9 mouse cellular contexts compared by ENCODE assay signal in genomic region chr7:100886535-100886934, GRCm38 (mm10). TPM values are rescaled to one million over a fixed set of nuclear protein-coding genes. Genes with fewer than 3 reads are reported as not detected.
DNase-seq lines count a peak whose midpoint lies in the region; ATAC-seq and TF ChIP-seq lines count a peak whose summit lies in the region.
"Had no signal": no experiment of that assay in that cellular context is flagged by ENCODE, and none has a peak within 500 bp of the region (broad histone marks: within the 10 kb centered on the region; RNA-seq: fewer than 3 reads in every experiment).

No protein-coding gene starts in this region.

- peak; percentile 78 for TF ChIP-seq CTCF in kidney, adult 2 months (conservative IDR thresholded peaks at IDR 0.05; ENCODE audit: insufficient read depth, insufficient read length, low read depth, low read length)

- H3K4me1 ChIP-seq in kidney, adult 2 months (ENCODE audit: control insufficient read depth, insufficient read depth, low read length), result no peaks in the 10 kb centered on the region
- H3K4me1 ChIP-seq in kidney, embryonic 16.5 days (ENCODE audit: insufficient read depth, low read length), result no peaks in the 10 kb centered on the region
- H3K4me1 ChIP-seq: limb, embryonic 12.5 days had no signal

- ATAC-seq in kidney, embryonic 16.5 days (ENCODE audit: low FRiP score, low TSS enrichment), result no peak
- peak; percentile 41 for ATAC-seq in CD4-positive, CD25-positive, alpha-beta regulatory T cell, adult 4 months

- TF ChIP-seq POLR2A in kidney, adult 2 months (IDR thresholded peaks at IDR 0.05; ENCODE audit: low read depth, low read length), result no peak

- DNase-seq in kidney, adult 2 months, result peak; percentile 49
- peak; percentile 58 for DNase-seq in R1 (ENCODE audit: low read depth, low spot score)
- DNase-seq in embryo, embryonic 10 days (ENCODE audit: low spot score), result peak; percentile 59
- DNase-seq in left cerebral cortex, postnatal 4 days, result peak; percentile 55
- peak; percentile 70 to 79 for DNase-seq in spleen, postnatal 10 days (ENCODE audit: low spot score in 2 of 2)
- DNase-seq in ovary, postnatal 36 days (ENCODE audit: low spot score), result no peak

- no peaks in the 10 kb centered on the region for H3K9me3 ChIP-seq in kidney, embryonic 16.5 days (ENCODE audit: low read length)
- H3K9me3 ChIP-seq: limb, embryonic 12.5 days had no signal

- H3K36me3 ChIP-seq in kidney, adult 2 months (ENCODE audit: control insufficient read depth, insufficient read depth, low read length), result no peaks in the 10 kb centered on the region
- H3K36me3 ChIP-seq in kidney, embryonic 16.5 days (ENCODE audit: insufficient read depth, low read length), result peaks cover 67% of the 10 kb centered on the region

- no peak overlapping the region for H3K9ac ChIP-seq in kidney, embryonic 16.5 days (replicated peaks; ENCODE audit: low read length)
- H3K9ac ChIP-seq: limb, embryonic 12.5 days had no signal

- no peak overlapping the region for H3K4me3 ChIP-seq in kidney, adult 2 months (ENCODE audit: insufficient read depth, low read depth, low read length)
- no peak overlapping the region for H3K4me3 ChIP-seq in kidney, embryonic 16.5 days (ENCODE audit: low read length)
- H3K4me3 ChIP-seq: limb, embryonic 12.5 days had no signal

- no peaks in the 10 kb centered on the region for H3K27me3 ChIP-seq in kidney, adult 2 months (replicated peaks; ENCODE audit: control insufficient read depth, insufficient read depth, low read length)
- no peaks in the 10 kb centered on the region for H3K27me3 ChIP-seq in kidney, embryonic 16.5 days (ENCODE audit: insufficient read depth, low read length)
- H3K27me3 ChIP-seq: limb, embryonic 12.5 days had no signal

- H3K27ac ChIP-seq in kidney, adult 2 months (ENCODE audit: insufficient read depth, low read depth, low read length), result no peak overlapping the region
- H3K27ac ChIP-seq in kidney, embryonic 16.5 days (ENCODE audit: low read length), result no peak overlapping the region

- no peak overlapping the region for H3K4me2 ChIP-seq in kidney, embryonic 16.5 days (replicated peaks; ENCODE audit: low read depth, low read length)
- H3K4me2 ChIP-seq: limb, embryonic 12.5 days had no signal

- intact Hi-C loops in left cerebral cortex, postnatal 4 days (cut with DNase I), result no loop called here

- 34% methylated on average over 3 of the region's 3 CpGs for WGBS in kidney, adult 2 months
- 30% methylated on average over 3 of the region's 3 CpGs for WGBS in kidney, embryonic 16.5 days

RNA-seq across cellular contexts. Expression of gene Relt, which starts 23.3 kb away (rescaled TPM):
- polyA plus RNA-seq in kidney, adult 2 months (2012; rRNA removed), result 1.5 and 3.8 TPM in 2 replicates
- 3.8 and 4.8 TPM in 2 replicates for polyA plus RNA-seq in kidney, embryonic 16.5 days (2015; fragmentation: Nextera tagmentation; extraction: Ambion mirVana)
- 10 to 100 TPM; 16.4 to 24.4 TPM for polyA plus RNA-seq in CD4-positive, CD25-positive, alpha-beta regulatory T cell, adult 4 months (2017; shearing (Covaris generic))
- 1 to 10 TPM; 6.3 to 7.4 TPM for total RNA-seq in left cerebral cortex, postnatal 4 days (2021)

RNA-seq across cellular contexts. Expression of gene Arhgef17, which starts 45.4 kb away (rescaled TPM):
- polyA plus RNA-seq in kidney, adult 2 months (2012; rRNA removed), result 25.4 and 29.3 TPM in 2 replicates
- polyA plus RNA-seq in kidney, embryonic 16.5 days (2015; fragmentation: Nextera tagmentation; extraction: Ambion mirVana), result 10.7 and 10.8 TPM in 2 replicates
- not detected for polyA plus RNA-seq in CD4-positive, CD25-positive, alpha-beta regulatory T cell, adult 4 months (2017; shearing (Covaris generic))
- 10 to 100 TPM; 44.2 to 45.3 TPM for total RNA-seq in left cerebral cortex, postnatal 4 days (2021)

Comparison
In these comparisons a context has a peak if more than half of its experiments do, and no peak if none do; other contexts are left out.
1. RNA of gene Arhgef17, which starts 45.4 kb away (polyA plus RNA-seq): 25.4 to 29.3 TPM in kidney, adult 2 months and 10.7 to 10.8 TPM in kidney, embryonic 16.5 days; not detected in CD4-positive, CD25-positive, alpha-beta regulatory T cell, adult 4 months; every median in the first group is over 10 times any median in the second.